Mouse (Mus musculus) kidney, embryonic 14.5 days (tissue): Measurements from ENCODE around the gene Sh3kbp1. TPM values are rescaled to one million over a fixed set of nuclear protein-coding genes. Genes with fewer than 3 reads are reported as not detected.

Experiments used
- ATAC-seq: fragments of 200-750 bp; cut with Nextera tagmentation; 2 replicates; pipeline ENCODE4 v1.8.0; 2017; ENCODE audit warnings: moderate number of reproducible peaks, mild to moderate bottlenecking, moderate TSS enrichment, moderate library complexity; ENCODE audit not compliant: low FRiP score, low TSS enrichment
- H3K27ac ChIP-seq: fragments of 300-500 bp; sonication (generic); 2 replicates; pipeline ENCODE4 v1.5.1; 2014; ENCODE audit warnings: low read depth, mild to moderate bottlenecking, low read length, moderate library complexity, mixed read lengths
- H3K27me3 ChIP-seq: fragments of 300-500 bp; sonication (generic); 2 replicates; pipeline ENCODE4 v1.6.1; 2014; ENCODE audit warnings: mild to moderate bottlenecking, low read length; ENCODE audit not compliant: control insufficient read depth, insufficient read depth
- H3K36me3 ChIP-seq: fragments of 300-500 bp; sonication (generic); 2 replicates; pipeline ENCODE4 v1.6.1; 2014; ENCODE audit warnings: low read length, mixed read lengths; ENCODE audit not compliant: control insufficient read depth, insufficient read depth
- H3K4me1 ChIP-seq: fragments of 300-500 bp; sonication (generic); 2 replicates; pipeline ENCODE4 v1.6.1; 2014; ENCODE audit warnings: low read length, mixed read lengths; ENCODE audit not compliant: control insufficient read depth, insufficient read depth
- H3K4me2 ChIP-seq: fragments of 300-500 bp; sonication (generic); replicated peaks from 2 replicates; pipeline ENCODE4 v1.6.1; 2014; ENCODE audit warnings: low read depth, mild to moderate bottlenecking, low read length
- H3K4me3 ChIP-seq: fragments of 300-500 bp; sonication (generic); 2 replicates; pipeline ENCODE4 v1.5.1; 2014; ENCODE audit warnings: mild to moderate bottlenecking, low read length
- H3K9ac ChIP-seq: fragments of 300-500 bp; sonication (generic); 2 replicates; pipeline ENCODE4 v1.6.1; 2014; ENCODE audit warnings: low read depth, mild to moderate bottlenecking, low read length, moderate library complexity
- H3K9me3 ChIP-seq: fragments of 300-500 bp; sonication (generic); 2 replicates; pipeline ENCODE4 v1.6.1; 2016; ENCODE audit warnings: low read length; ENCODE audit not compliant: control insufficient read depth
- WGBS: fragments of 180-500 bp; shearing (Covaris S2); extraction: QIAGEN DNeasy Blood & Tissue Kit; methylation state at CpG from one replicate; pipeline ENCODE4 v1.1.7; 2014; 5-methylcytosine and 5-hydroxymethylcytosine counted together
- polyA plus RNA-seq: library from polyadenylated mRNA; unstranded; fragments of >200 nt; fragmentation: Nextera tagmentation; extraction: Ambion mirVana; gene quantifications from 2 replicates; pipeline ENCODE4 v1.2.1, GENCODE M21; 2014

The Sh3kbp1 gene
- polyA plus RNA-seq, 1 experiment from 2014 or later: 41.5 TPM

- H3K4me3 ChIP-seq: no peak overlapping the region
- 0 out of 2 replicates have a peak, but pooled peaks cover 6% of the 10 kb centered on the region for H3K4me1 ChIP-seq
- no peak overlapping the region for H3K4me2 ChIP-seq
- 75% methylated on average over 13 of the region's 13 CpGs for WGBS
- no peaks in the 10 kb centered on the region for H3K27me3 ChIP-seq
- H3K9me3 ChIP-seq: no peaks in the 10 kb centered on the region
- 0 out of 2 replicates have a peak, but pooled peaks have one; percentile 39 for ATAC-seq
- no peak overlapping the region for H3K27ac ChIP-seq
- no peak overlapping the region for H3K9ac ChIP-seq
- no peaks in the 10 kb centered on the region for H3K36me3 ChIP-seq
Observed at GRCm38 (mm10) chrX:159711070-159712029, 84.3 kb downstream of the Sh3kbp1 start.

- H3K27me3 ChIP-seq: no peaks in the 10 kb centered on the region
- ATAC-seq: no peak
- WGBS: 75% methylated on average over 2 of the region's 2 CpGs
Observed at GRCm38 (mm10) chrX:159713191-159713590, 86.1 kb downstream of the Sh3kbp1 start.

GRCm38 (mm10) chrX:159721390-159721789 lies 94.3 kb downstream of the Sh3kbp1 start:
- Histone ChIP-seq H3K36me3 (no peaks in the 10 kb centered on the region), H3K27me3 (0 out of 2 replicates have a peak, but pooled peaks cover 5% of the 10 kb centered on the region), H3K9ac (no peak overlapping the region), H3K4me1 (no peaks in the 10 kb centered on the region), H3K4me2 (no peak overlapping the region), H3K4me3 (no peak overlapping the region), H3K27ac (no peak overlapping the region), H3K9me3 (no peaks in the 10 kb centered on the region)
- WGBS: 94% methylated on average over 1 of the region's 1 CpGs
- no peak for ATAC-seq

More at GRCm38 (mm10) chrX:159713191-159713590, 86.1 kb downstream of the Sh3kbp1 start:
- no peak overlapping the region for H3K4me2 ChIP-seq
- H3K4me1 ChIP-seq: 0 out of 2 replicates have a peak, but pooled peaks cover 4% of the 10 kb centered on the region
- H3K9ac ChIP-seq: no peak overlapping the region
- H3K9me3 ChIP-seq: no peaks in the 10 kb centered on the region
- H3K4me3 ChIP-seq: no peak overlapping the region
- H3K27ac ChIP-seq: no peak overlapping the region
- H3K36me3 ChIP-seq: no peaks in the 10 kb centered on the region

- H3K27ac ChIP-seq: no peak overlapping the region
- no peak overlapping the region for H3K4me2 ChIP-seq
- H3K9me3 ChIP-seq: no peaks in the 10 kb centered on the region
- no peak for ATAC-seq
- no peaks in the 10 kb centered on the region for H3K4me1 ChIP-seq
- H3K36me3 ChIP-seq: no peaks in the 10 kb centered on the region
- no peak overlapping the region for H3K9ac ChIP-seq
- WGBS: 78% methylated on average over 3 of the region's 3 CpGs
- no peak overlapping the region for H3K4me3 ChIP-seq
- H3K27me3 ChIP-seq: no peaks in the 10 kb centered on the region; the same call in 1 of the 2 replicates
Observed at GRCm38 (mm10) chrX:159731421-159731820, 104.3 kb downstream of the Sh3kbp1 start.

- Histone ChIP-seq H3K4me2 (no peak overlapping the region), H3K27ac (no peak overlapping the region), H3K9ac (no peak overlapping the region), H3K4me3 (no peak overlapping the region), H3K36me3 (no peaks in the 10 kb centered on the region), H3K27me3 (no peaks in the 10 kb centered on the region; the same call in 1 of the 2 replicates), H3K4me1 (no peaks in the 10 kb centered on the region), H3K9me3 (no peaks in the 10 kb centered on the region)
- ATAC-seq: no peak
- 81% methylated on average over 3 of the region's 3 CpGs for WGBS
Observed at GRCm38 (mm10) chrX:159732845-159733244, 105.8 kb downstream of the Sh3kbp1 start.

GRCm38 (mm10) chrX:159733948-159734347 lies 106.9 kb downstream of the Sh3kbp1 start:
- Histone ChIP-seq H3K27me3 (no peaks in the 10 kb centered on the region; the same call in 1 of the 2 replicates), H3K9ac (no peak overlapping the region), H3K4me2 (no peak overlapping the region), H3K9me3 (no peaks in the 10 kb centered on the region), H3K27ac (no peak overlapping the region), H3K4me3 (no peak overlapping the region), H3K4me1 (no peaks in the 10 kb centered on the region), H3K36me3 (no peaks in the 10 kb centered on the region)
- 86% methylated on average over 2 of the region's 2 CpGs for WGBS
- ATAC-seq: no peak

GRCm38 (mm10) chrX:159735513-159736099 lies 108.5 kb downstream of the Sh3kbp1 start:
- H3K27ac ChIP-seq: no peak overlapping the region
- no peaks in the 10 kb centered on the region for H3K36me3 ChIP-seq
- H3K4me2 ChIP-seq: no peak overlapping the region
- H3K4me3 ChIP-seq: no peak overlapping the region
- H3K9me3 ChIP-seq: no peaks in the 10 kb centered on the region
- no peak for ATAC-seq
- no peaks in the 10 kb centered on the region for H3K4me1 ChIP-seq
- WGBS: 69% methylated on average over 6 of the region's 6 CpGs
- no peaks in the 10 kb centered on the region; the same call in 1 of the 2 replicates for H3K27me3 ChIP-seq
- no peak overlapping the region for H3K9ac ChIP-seq

GRCm38 (mm10) chrX:159737344-159737743 lies 110.3 kb downstream of the Sh3kbp1 start:
- 94% methylated on average over 1 of the region's 1 CpGs for WGBS
- Histone ChIP-seq H3K4me2 (no peak overlapping the region), H3K27me3 (no peaks in the 10 kb centered on the region; the same call in 1 of the 2 replicates), H3K4me3 (no peak overlapping the region), H3K9me3 (no peaks in the 10 kb centered on the region), H3K36me3 (no peaks in the 10 kb centered on the region), H3K27ac (no peak overlapping the region), H3K9ac (no peak overlapping the region), H3K4me1 (no peaks in the 10 kb centered on the region)
- ATAC-seq: no peak

GRCm38 (mm10) chrX:159744035-159744434 lies 117.0 kb downstream of the Sh3kbp1 start:
- no peak overlapping the region for H3K4me3 ChIP-seq
- H3K4me2 ChIP-seq: no peak overlapping the region
- no peak for ATAC-seq
- no peaks in the 10 kb centered on the region for H3K4me1 ChIP-seq
- H3K27ac ChIP-seq: no peak overlapping the region
- no peaks in the 10 kb centered on the region; the same call in 1 of the 2 replicates for H3K27me3 ChIP-seq
- no peak overlapping the region for H3K9ac ChIP-seq
- H3K9me3 ChIP-seq: no peaks in the 10 kb centered on the region
- 68% methylated on average over 5 of the region's 5 CpGs for WGBS
- no peaks in the 10 kb centered on the region for H3K36me3 ChIP-seq
